Mouse (Mus musculus) forebrain, embryonic 15.5 days (tissue): Measurements from ENCODE around the gene Olfr181. TPM values are rescaled to one million over a fixed set of nuclear protein-coding genes. Genes with fewer than 3 reads are reported as not detected.

ENCODE experiments used
- ATAC-seq: fragments of 200-750 bp; cut with Nextera tagmentation; replicated peaks from 2 replicates; pipeline ENCODE4 v1.8.0; 2017; ENCODE audit warnings: mild to moderate bottlenecking, moderate TSS enrichment, moderate library complexity
- H3K27ac ChIP-seq: fragments of 300-500 bp; sonication (generic); replicated peaks from 2 replicates; pipeline ENCODE4 v1.5.1; 2015; ENCODE audit warnings: mild to moderate bottlenecking, inconsistent platforms
- H3K27me3 ChIP-seq: fragments of 300-500 bp; sonication (generic); 2 replicates; pipeline ENCODE4 v1.6.1; 2015; ENCODE audit warnings: inconsistent platforms
- H3K36me3 ChIP-seq: fragments of 300-500 bp; sonication (generic); 2 replicates; pipeline ENCODE4 v1.6.1; 2015; ENCODE audit warnings: mild to moderate bottlenecking, inconsistent platforms
- H3K4me1 ChIP-seq: fragments of 300-500 bp; sonication (generic); 2 replicates; pipeline ENCODE4 v1.6.1; 2015; ENCODE audit warnings: inconsistent platforms
- H3K4me2 ChIP-seq: fragments of 300-500 bp; sonication (generic); replicated peaks from 2 replicates; pipeline ENCODE4 v1.6.1; 2015; ENCODE audit warnings: mild to moderate bottlenecking, inconsistent platforms
- H3K4me3 ChIP-seq: fragments of 300-500 bp; sonication (generic); 2 replicates; pipeline ENCODE4 v1.5.1; 2015; ENCODE audit warnings: mild to moderate bottlenecking, inconsistent platforms
- H3K9ac ChIP-seq: fragments of 300-500 bp; sonication (generic); replicated peaks from 2 replicates; pipeline ENCODE4 v1.6.1; 2015; ENCODE audit warnings: mild to moderate bottlenecking, inconsistent platforms
- H3K9me3 ChIP-seq: fragments of 300-500 bp; sonication (generic); 2 replicates; pipeline ENCODE4 v1.6.1; 2016; ENCODE audit warnings: inconsistent platforms
- WGBS: fragments of 180-500 bp; shearing (Covaris S2); methylation state at CpG from one replicate; pipeline ENCODE4 v1.1.7; 2015; ENCODE audit warnings: mixed read lengths; 5-methylcytosine and 5-hydroxymethylcytosine counted together
- polyA plus RNA-seq: library from polyadenylated mRNA; unstranded; fragments of >200 nt; fragmentation: Nextera tagmentation; extraction: Ambion mirVana; gene quantifications from 2 replicates; pipeline ENCODE4 v1.2.1, GENCODE M21; 2015

Olfr181 gene
- not detected in 2 replicates for polyA plus RNA-seq

GRCm38 (mm10) chr16:58928655-58929054, at the start of gene Olfr181:
Gene Olfr181 (minus strand): TSS chr16:58928755.
- Histone ChIP-seq H3K36me3 (no peaks in the 10 kb centered on the region), H3K27me3 (no peaks in the 10 kb centered on the region), H3K9ac (no peak within 1 kb of the TSS), H3K4me1 (no peaks in the 10 kb centered on the region), H3K4me2 (no peak within 1 kb of the TSS), H3K4me3 (no peak within 1 kb of the TSS), H3K9me3 (no peaks in the 10 kb centered on the region), H3K27ac (no peak within 1 kb of the TSS)
- 67% methylated on average over 1 of the region's 1 CpGs for WGBS
- ATAC-seq: no peak

DNA sequence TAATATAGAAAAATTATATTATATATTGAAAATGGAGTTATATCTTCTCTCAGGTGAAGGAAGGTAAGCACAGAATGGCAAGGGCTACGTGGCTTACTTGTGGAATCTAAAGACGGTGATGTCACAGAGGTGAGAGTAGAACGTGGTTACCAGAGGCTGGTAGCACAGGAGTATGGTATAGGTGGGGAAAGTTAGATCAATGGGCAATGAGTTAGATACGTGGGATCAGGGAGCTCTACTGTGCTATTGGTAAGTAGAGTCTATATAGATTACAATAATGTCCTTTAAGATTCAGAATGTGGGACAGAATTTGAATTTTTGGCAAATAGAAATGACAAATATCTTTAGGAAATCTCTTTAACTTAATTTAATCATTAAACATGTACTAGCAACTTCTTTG, 737 bp upstream of the Olfr181 start, which contains the start of gene Olfr180:
Olfr180 (minus strand) TSS at position 101 of the 400 bp plus-strand sequence.
- 83% methylated on average over 4 of the region's 4 CpGs for WGBS
- Histone ChIP-seq H3K27ac (no peak within 1 kb of the TSS), H3K36me3 (no peaks in the 10 kb centered on the region), H3K9ac (no peak within 1 kb of the TSS), H3K4me1 (no peaks in the 10 kb centered on the region), H3K4me3 (no peak within 1 kb of the TSS), H3K4me2 (no peak within 1 kb of the TSS), H3K27me3 (no peaks in the 10 kb centered on the region), H3K9me3 (no peaks in the 10 kb centered on the region)
- ATAC-seq: no peak

- Histone ChIP-seq H3K4me1 (no peaks in the 10 kb centered on the region), H3K4me2 (no peak within 1 kb of the TSS), H3K27ac (no peak within 1 kb of the TSS), H3K36me3 (no peaks in the 10 kb centered on the region), H3K9ac (no peak within 1 kb of the TSS), H3K9me3 (no peaks in the 10 kb centered on the region), H3K4me3 (no peak within 1 kb of the TSS), H3K27me3 (no peaks in the 10 kb centered on the region)
- WGBS: 96% methylated on average over 3 of the region's 3 CpGs
- ATAC-seq: no peak
Measured at GRCm38 (mm10) chr16:58891963-58892362, 36.6 kb downstream of the Olfr181 start, which contains the start of gene Olfr178. Gene Olfr178 (minus strand): TSS chr16:58892063.

GRCm38 (mm10) chr16:58884416-58884815, 44.1 kb downstream of the Olfr181 start:
- 88% methylated on average over 2 of the region's 2 CpGs for WGBS
- Histone ChIP-seq H3K9ac (no peak overlapping the region), H3K27ac (no peak overlapping the region), H3K27me3 (no peaks in the 10 kb centered on the region), H3K4me1 (no peaks in the 10 kb centered on the region), H3K4me3 (no peak overlapping the region), H3K36me3 (no peaks in the 10 kb centered on the region), H3K9me3 (no peaks in the 10 kb centered on the region), H3K4me2 (no peak overlapping the region)
- no peak for ATAC-seq

Other genes with a start within 250 kb of the Olfr181 start
- 0.23 TPM in 1 of 2 replicates, not detected in the other for gene Gpr15, start 209.7 kb downstream of the Olfr181 start, polyA plus RNA-seq
- gene Cldnd1, start 200.8 kb downstream of the Olfr181 start, polyA plus RNA-seq: 109 and 112 TPM in 2 replicates
- gene Olfr172, start 165.6 kb downstream of the Olfr181 start, polyA plus RNA-seq: not detected in 2 replicates
- not detected in 2 replicates for gene Olfr173, start 128.5 kb downstream of the Olfr181 start, polyA plus RNA-seq
- gene Olfr175-ps1, start 102.0 kb downstream of the Olfr181 start, polyA plus RNA-seq: not detected in 2 replicates
- not detected in 2 replicates for gene Olfr177, start 54.0 kb downstream of the Olfr181 start, polyA plus RNA-seq
- gene Olfr178, start 36.7 kb downstream of the Olfr181 start, polyA plus RNA-seq: not detected in 2 replicates
- gene Olfr180, start 637 bp upstream of the Olfr181 start, polyA plus RNA-seq: not detected in 2 replicates
- gene Olfr183, start 66.6 kb upstream of the Olfr181 start, polyA plus RNA-seq: not detected in 2 replicates
- gene Olfr186, start 101.5 kb upstream of the Olfr181 start, polyA plus RNA-seq: not detected in 2 replicates
- gene Olfr187, start 111.0 kb upstream of the Olfr181 start, polyA plus RNA-seq: not detected in 2 replicates
- not detected in 2 replicates for gene Olfr190, start 149.2 kb upstream of the Olfr181 start, polyA plus RNA-seq
- gene Olfr191, start 161.1 kb upstream of the Olfr181 start, polyA plus RNA-seq: not detected in 2 replicates
- not detected in 2 replicates for gene Olfr193, start 183.1 kb upstream of the Olfr181 start, polyA plus RNA-seq
- not detected in 2 replicates for gene Olfr194, start 192.3 kb upstream of the Olfr181 start, polyA plus RNA-seq
- not detected in 2 replicates for gene Olfr195, start 218.3 kb upstream of the Olfr181 start, polyA plus RNA-seq
- gene Olfr196, start 241.7 kb upstream of the Olfr181 start, polyA plus RNA-seq: not detected in 2 replicates